Mouse (Mus musculus): ENCODE measurements at regions not wholly inside any gene's neighbourhood (a gene's known extent, or its start where the extent isn't known, plus 50 kb on each side); places are given as distances from the start of the nearest gene placed in this dataset.

DNA sequence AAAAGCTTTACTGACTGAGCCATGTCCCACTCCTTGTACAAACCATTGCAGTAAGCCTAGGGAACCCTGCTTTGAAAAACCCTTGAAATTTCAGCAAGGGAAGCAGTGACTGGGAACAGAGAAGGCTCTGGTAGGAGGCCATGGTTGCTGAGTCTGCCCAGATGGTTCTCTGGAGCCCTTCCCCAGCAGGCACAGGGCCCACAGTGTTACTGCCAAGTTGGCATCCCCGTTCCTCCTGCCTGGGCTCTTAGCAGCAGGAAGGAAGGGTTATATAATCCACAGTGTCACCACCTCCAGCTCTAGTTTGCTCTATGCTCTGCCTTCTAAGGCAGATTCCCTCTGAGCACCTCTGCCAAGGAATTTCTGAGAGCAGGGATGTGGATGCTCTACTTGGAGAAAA, 349.4 kb upstream of the Auts2 start:
- peak; percentile 66 for DNase-seq

- no peak for DNase-seq
Measured at GRCm38 (mm10) chr5:132884130-132884529, 341.0 kb upstream of the Auts2 start.

DNA sequence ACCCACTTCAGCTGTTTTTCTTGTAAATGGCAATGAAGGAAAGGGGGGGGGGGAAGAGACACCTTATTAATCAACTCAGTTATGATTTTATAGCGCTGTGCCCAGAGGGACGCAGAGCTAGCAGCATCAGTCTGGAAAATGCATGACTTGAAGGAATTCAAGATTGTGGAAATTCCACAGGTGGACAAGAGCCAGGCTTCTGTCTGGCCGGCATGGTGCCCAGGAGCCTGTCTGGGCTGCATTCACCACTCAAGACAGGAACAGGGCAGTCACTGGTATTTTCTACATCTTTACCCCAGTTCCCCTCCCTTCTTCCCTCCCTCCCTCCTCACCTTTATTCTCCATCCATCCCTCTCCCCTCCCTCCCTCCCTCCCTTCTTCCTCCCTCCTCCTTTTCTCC, 339.1 kb upstream of the Auts2 start:
- DNase-seq = peak; percentile 10

GRCm38 (mm10) chr5:132881170-132881569, 338.0 kb upstream of the Auts2 start:
- no peak for DNase-seq

- no peak for DNase-seq
Measured at GRCm38 (mm10) chr5:132876336-132876840, 333.2 kb upstream of the Auts2 start.

- no peak for DNase-seq
Measured at GRCm38 (mm10) chr5:132858846-132859510, 315.8 kb upstream of the Auts2 start.

- DNase-seq = no peak
Measured at GRCm38 (mm10) chr5:132855619-132856510, 312.7 kb upstream of the Auts2 start.

GRCm38 (mm10) chr5:132850770-132851169, 307.6 kb upstream of the Auts2 start:
- no peak for DNase-seq

GRCm38 (mm10) chr5:132848086-132848485, 304.9 kb upstream of the Auts2 start:
- DNase-seq = no peak

GRCm38 (mm10) chr5:132843284-132843683, 300.1 kb upstream of the Auts2 start:
- no peak for DNase-seq

DNA sequence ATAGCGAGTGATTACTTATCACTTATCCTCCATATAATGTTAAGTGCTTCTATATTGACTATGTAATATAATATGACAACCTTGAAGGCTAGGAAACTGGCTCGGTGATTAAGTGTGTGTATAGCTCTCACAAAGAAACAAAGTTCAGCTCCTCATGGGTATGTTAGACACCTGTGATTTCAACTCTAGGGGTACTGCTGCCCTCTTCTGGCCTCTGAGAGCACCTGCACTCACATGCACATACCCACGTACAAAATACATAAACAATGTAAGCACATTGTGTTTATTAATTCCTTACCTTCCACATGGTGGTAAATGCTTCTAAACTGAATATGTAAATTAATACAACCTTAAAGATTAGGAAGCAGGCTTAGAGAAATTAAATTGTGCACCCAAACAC, 298.6 kb upstream of the Auts2 start:
- DNase-seq = no peak

DNA sequence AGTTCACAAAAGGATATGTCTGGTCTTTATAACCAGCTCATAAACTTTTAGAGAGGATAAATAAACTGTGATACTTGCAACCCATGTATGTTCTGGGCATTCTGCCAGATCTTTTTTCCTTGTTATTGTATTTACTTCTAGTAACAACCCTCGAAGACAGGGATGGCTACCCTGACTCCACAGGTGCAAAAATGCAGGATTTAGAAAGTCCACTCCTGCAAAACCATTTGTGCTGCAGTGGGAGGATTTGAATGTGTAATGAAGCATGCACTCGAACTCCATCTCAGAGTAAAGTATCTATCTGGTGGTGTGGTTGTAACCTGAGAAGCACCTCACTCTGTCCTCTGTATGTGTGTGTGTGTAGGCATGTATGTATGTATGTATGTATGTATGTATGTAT, 294.3 kb upstream of the Auts2 start:
- no peak for DNase-seq

- peak; percentile 14 for DNase-seq
Measured at GRCm38 (mm10) chr5:132828993-132829392, 285.8 kb upstream of the Auts2 start.

DNA sequence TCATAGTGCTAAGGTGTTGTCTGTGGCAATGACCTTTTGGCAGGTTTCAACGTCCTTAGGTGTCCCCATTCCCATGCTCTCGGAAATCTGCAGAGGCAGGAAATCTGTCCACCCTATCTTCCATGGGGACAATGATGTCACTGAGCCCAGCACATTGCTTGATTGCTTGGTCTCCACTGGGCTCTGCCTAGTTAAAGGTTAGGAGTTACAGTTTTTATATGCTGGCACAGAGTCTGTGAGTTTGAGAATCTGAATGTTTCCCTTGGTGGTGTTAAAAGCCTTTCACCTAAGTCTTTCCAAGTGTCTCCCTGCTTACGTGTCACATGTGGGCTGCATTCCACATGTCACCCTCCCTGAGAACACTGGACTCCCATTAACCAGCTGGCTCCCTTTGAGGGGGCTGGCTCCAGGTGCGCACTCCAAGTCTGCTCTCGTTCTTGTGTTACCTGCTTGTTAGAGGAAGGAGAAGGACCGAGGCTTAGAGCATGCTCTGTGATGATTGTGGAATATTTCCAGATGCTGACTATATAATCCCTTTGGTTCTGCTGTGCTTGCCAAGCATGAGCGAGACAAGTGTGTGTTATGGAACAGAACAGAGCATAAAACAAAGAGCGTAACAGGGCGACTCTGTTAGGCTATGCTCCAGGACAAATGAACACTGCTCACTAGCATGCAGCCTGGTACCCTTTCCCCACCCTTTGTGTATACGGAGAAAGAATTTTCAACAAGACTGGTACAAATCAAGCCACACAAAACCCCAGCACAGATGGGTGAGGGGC, 284.6 kb upstream of the Auts2 start:
- DNase-seq = no peak

- DNase-seq = no peak
Measured at GRCm38 (mm10) chr5:132826009-132826408, 282.9 kb upstream of the Auts2 start.

DNA sequence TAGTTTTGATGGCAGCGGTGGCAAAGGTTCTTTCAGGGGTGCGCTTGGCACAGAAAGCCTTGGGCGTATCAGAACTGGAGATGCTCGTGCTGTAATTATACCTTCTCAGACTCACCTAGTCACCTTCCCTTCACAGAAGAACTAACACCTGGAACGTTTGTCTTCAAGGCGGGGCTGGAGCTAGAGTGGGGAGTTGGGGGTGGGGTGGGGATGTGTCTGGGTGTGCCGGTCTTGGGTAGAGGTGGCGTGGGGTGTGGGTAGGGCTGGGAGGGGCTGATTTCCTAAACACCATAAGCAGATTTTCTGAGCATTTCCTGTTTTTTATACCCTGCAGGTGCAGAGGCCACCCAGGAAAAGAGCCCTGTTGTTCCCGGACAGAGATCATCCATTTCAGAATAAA, 274.5 kb upstream of the Auts2 start:
- DNase-seq = no peak

DNA sequence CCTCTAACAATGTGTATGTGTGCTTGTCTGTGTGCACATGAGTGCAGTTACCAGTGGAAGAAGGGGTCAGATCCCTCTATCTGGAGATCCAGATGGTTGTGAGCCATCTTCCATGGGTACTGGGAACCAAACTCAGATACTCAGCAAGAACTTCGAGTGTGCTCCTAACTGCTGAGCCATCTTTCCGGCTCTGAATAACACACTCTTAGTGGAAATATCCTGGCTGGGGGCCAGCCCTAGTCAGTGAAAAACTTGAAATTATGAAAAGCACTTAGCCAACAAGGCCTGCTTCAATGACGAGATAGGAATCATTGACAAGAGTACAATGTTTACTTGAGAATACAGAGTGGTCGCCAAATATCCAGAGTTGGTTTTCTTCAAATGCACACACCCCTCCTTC, 266.0 kb upstream of the Auts2 start:
- no peak for DNase-seq

GRCm38 (mm10) chr5:132796061-132796460, 252.9 kb upstream of the Auts2 start:
- no peak for DNase-seq

DNA sequence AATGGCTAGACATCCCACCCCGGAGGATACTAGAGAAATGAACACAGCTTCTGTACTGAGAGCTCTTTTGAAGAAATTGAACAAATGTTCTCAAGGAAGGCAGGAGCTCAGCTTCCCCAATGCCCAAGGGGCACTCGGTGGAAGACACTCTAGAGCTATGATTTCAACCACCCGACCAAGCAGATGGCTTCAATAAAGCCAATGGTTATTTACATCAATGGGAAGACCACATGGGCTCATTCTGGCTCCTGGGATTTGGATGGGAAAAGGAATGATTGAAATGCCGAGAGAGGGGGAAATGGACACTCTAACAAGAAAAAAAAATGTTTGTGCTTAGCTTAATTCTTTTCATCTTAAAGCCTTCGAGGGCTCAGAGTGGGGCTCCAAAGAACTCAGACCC, 249.3 kb upstream of the Auts2 start:
- no peak for DNase-seq

- no peak for DNase-seq
Measured at GRCm38 (mm10) chr5:132785291-132785690, 242.1 kb upstream of the Auts2 start.

DNA sequence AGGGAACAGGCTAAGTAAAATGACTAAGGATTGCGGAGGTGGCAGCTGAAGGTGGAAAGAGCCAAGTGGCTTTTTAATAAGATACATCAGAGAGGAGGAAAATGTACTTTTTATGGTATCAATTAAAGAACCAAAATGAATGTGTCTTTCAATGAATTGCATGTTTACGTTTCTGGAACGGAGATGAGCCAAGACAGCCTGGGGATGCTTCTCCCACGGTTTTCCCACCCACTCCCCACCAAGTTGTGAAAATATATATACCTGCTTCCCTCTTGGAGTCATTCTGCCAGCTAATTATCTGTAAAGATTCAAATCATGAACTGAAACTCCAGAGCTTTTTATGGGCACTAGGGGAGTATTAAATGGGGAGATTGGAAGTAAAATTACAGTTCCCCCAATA, 241.6 kb upstream of the Auts2 start:
- DNase-seq = no peak

GRCm38 (mm10) chr5:132774141-132774680, 231.1 kb upstream of the Auts2 start:
- no peak for DNase-seq

DNA sequence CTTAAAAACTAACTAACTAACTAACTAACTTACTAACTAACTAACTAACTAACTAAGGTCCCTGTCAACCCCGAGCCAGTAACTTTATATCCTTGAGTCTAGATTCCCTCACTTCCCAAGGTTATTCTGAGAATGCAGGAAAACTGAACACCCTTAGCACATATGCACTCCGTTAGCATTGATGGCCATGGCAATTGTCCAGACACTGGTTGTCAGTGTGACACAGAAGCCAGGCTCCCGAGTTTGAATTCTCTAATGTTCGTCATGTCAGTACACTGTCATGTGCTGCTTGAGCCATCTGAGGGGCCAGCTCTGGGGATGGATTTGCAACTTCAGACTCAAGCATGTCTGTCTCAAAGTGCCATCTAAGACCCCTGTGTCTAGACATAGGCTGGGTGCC, 217.3 kb upstream of the Auts2 start:
- DNase-seq = no peak
